Mouse (Mus musculus) limb, embryonic 14.5 days (tissue): ENCODE data around the gene Ttll2. TPM values are rescaled to one million over a fixed set of nuclear protein-coding genes. Genes with fewer than 3 reads are reported as not detected.
"Not testable (repeated sequence)": the region's sequence is repeated elsewhere in the genome, so short reads cannot be mapped to it uniquely, and the experiment has no call there.

Experiments used
- ATAC-seq: fragments of 200-750 bp; cut with Nextera tagmentation; 2 replicates; pipeline ENCODE4 v1.8.0; 2017; ENCODE audit warnings: low read depth, moderate number of reproducible peaks, moderate TSS enrichment; ENCODE audit not compliant: low FRiP score
- DNase-seq: peaks from one replicate; pipeline ENCODE4 v3.0.0-alpha.2; 2015; ENCODE audit warnings: low spot score
- H3K27ac ChIP-seq: fragments of 300-500 bp; sonication (generic); replicated peaks from 2 replicates; pipeline ENCODE4 v1.5.1; 2014; ENCODE audit warnings: low read depth, mild to moderate bottlenecking, low read length, moderate library complexity, mixed read lengths
- H3K27me3 ChIP-seq: fragments of 300-500 bp; sonication (generic); 2 replicates; pipeline ENCODE4 v1.6.1; 2014; ENCODE audit warnings: low read length, mixed read lengths; ENCODE audit not compliant: control insufficient read depth, insufficient read depth
- H3K36me3 ChIP-seq: fragments of 300-500 bp; sonication (generic); 2 replicates; pipeline ENCODE4 v1.6.1; 2014; ENCODE audit warnings: mild to moderate bottlenecking, low read length, moderate library complexity, mixed read lengths; ENCODE audit not compliant: control insufficient read depth, insufficient read depth
- H3K4me1 ChIP-seq: fragments of 300-500 bp; sonication (generic); 2 replicates; pipeline ENCODE4 v1.6.1; 2014; ENCODE audit warnings: antibody characterized with exemption, low read length, mixed read lengths; ENCODE audit not compliant: control insufficient read depth, insufficient read depth
- H3K4me2 ChIP-seq: fragments of 300-500 bp; sonication (generic); replicated peaks from 2 replicates; pipeline ENCODE4 v1.6.1; 2014; ENCODE audit warnings: low read depth, mild to moderate bottlenecking, low read length, moderate library complexity; ENCODE audit not compliant: severe bottlenecking
- H3K4me3 ChIP-seq: fragments of 300-500 bp; sonication (generic); replicated peaks from 2 replicates; pipeline ENCODE4 v1.5.1; 2014; ENCODE audit warnings: low read length
- H3K9ac ChIP-seq: fragments of 300-500 bp; sonication (generic); 2 replicates; pipeline ENCODE4 v1.6.1; 2014; ENCODE audit warnings: mild to moderate bottlenecking, low read depth, low read length, moderate library complexity; ENCODE audit not compliant: severe bottlenecking
- H3K9me3 ChIP-seq: fragments of 300-500 bp; sonication (generic); 2 replicates; pipeline ENCODE4 v1.6.1; 2016; ENCODE audit warnings: low read length; ENCODE audit not compliant: control insufficient read depth
- WGBS: fragments of 180-500 bp; shearing (Covaris S2); extraction: QIAGEN DNeasy Blood & Tissue Kit; methylation state at CpG from one replicate; pipeline ENCODE4 v1.1.7; 2014; 5-methylcytosine and 5-hydroxymethylcytosine counted together
- polyA plus RNA-seq, 2 experiments: library from polyadenylated mRNA; depleted of rRNA in 1 of 2; stranded (reverse) in 1 of 2; unstranded in 1 of 2; fragments of >200 nt; fragmentation: Nextera tagmentation in 1 of 2; extraction: Ambion mirVana in 1 of 2; gene quantifications; 2 replicates each; pipeline versions ENCODE4 v1.2.1 to v1.2.3; 2012 to 2014

Ttll2 gene
- not detected in 2 replicates for polyA plus RNA-seq (2012; rRNA removed)
- polyA plus RNA-seq (2014; fragmentation: Nextera tagmentation; extraction: Ambion mirVana), result not detected in 2 replicates

DNA sequence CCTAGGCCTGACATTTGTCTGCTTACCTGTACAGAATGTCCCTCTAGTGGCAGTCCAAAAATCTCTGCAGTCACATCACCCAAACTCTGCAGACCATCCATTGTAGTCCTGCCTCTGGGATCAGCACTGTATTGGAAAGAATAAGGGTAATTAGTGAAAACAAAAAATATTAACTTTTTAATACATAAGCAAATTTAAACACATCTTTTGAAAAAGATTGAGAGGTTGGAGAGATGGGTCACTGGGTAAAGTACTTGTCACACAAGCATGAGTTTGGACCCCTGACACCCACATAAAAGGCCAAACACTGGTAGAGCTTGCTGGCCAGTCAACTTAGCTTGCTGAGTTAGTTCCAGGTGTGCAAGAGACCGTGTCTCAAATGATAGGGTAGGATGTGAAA lies at the start of gene Ttll2:
Ttll2 (minus strand) TSS at position 101 of the 400 bp plus-strand sequence.
- H3K36me3 ChIP-seq, H3K27ac ChIP-seq, DNase-seq, H3K9ac ChIP-seq, H3K27me3 ChIP-seq, H3K4me2 ChIP-seq, H3K9me3 ChIP-seq, ATAC-seq, H3K4me3 ChIP-seq, H3K4me1 ChIP-seq: not testable (repeated sequence)
- WGBS, result 71% methylated on average over 1 of the region's 1 CpGs

DNA sequence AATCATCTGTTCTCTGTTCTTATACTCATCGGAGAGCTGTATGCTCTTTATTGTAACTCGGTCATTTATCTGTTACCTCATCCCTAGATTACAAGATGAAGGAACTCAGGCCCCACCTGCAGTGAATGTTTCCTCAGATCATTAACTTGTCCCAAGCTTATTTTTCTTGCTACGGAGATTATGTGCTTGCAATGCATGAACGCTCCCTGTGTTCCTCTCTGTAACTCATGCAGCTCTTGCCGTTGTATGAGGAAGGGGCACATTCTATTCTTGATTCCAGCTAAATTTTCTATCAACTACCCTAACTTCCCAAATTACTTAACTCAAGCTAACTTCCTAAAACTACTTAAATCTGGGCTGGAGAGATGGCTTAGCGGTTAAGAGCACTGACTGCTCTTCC lies 47.3 kb upstream of the Ttll2 start:
- H3K9ac ChIP-seq, DNase-seq, H3K27ac ChIP-seq, H3K4me3 ChIP-seq, H3K27me3 ChIP-seq, H3K4me2 ChIP-seq, H3K36me3 ChIP-seq, H3K4me1 ChIP-seq, ATAC-seq, H3K9me3 ChIP-seq: not testable (repeated sequence)
- WGBS, result 88% methylated on average over 6 of the region's 6 CpGs

DNA sequence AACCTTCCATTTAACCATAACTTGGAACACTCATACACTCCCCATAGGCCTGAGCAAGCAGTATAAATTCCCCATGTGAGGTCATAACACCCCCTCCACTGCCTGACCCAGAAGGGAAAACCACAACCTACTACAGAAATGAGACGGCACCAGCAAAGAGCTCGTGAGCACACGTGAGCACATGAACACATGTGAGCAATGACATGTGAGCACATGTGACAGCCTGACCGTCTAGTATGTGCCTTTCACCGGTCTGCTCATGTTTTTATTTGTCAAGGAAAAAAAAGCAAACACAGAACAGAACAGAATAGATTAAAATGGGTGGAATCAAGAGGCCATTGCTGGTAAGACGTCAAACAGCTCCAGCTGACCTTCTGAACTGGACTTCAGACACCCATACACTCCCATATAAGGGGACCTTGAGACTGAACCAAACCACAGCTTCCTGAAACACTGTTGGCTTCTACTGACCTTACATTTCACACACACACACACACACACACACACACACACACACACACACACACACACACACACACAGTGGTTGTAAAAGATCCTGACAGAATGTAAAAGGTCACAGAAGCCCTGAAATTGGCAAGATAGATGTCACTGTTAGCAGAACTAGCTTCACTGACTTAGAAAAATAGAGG lies 45.8 kb upstream of the Ttll2 start:
- H3K4me2 ChIP-seq, ATAC-seq, H3K9ac ChIP-seq, H3K9me3 ChIP-seq, H3K27ac ChIP-seq, H3K27me3 ChIP-seq, H3K4me1 ChIP-seq, H3K36me3 ChIP-seq, DNase-seq, H3K4me3 ChIP-seq: not testable (repeated sequence)
- 82% methylated on average over 6 of the region's 6 CpGs for WGBS

DNA sequence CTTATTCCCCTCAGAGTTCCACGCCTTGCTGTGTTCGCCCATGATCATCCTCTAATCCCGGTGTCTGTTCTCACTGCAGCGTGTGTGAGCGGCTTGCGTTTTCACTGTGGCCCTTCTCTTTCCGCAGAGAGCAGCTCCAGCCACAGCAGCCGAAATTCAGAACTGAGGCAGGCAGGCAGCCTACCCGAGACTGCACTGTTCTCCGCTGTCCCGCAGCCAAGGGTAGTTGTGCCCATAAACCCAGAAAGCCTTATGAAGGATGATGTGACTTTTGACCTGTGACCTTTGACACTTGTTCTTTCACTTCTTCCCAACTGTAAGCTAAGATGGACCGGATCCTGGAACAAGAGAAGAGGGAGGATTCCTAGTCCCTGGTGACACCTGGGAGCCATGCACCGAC lies 44.6 kb upstream of the Ttll2 start:
- H3K27ac ChIP-seq, H3K27me3 ChIP-seq, H3K9me3 ChIP-seq, DNase-seq, H3K36me3 ChIP-seq, H3K4me3 ChIP-seq, H3K9ac ChIP-seq, ATAC-seq, H3K4me1 ChIP-seq, H3K4me2 ChIP-seq: not testable (repeated sequence)
- WGBS, result 75% methylated on average over 10 of the region's 13 CpGs

DNA sequence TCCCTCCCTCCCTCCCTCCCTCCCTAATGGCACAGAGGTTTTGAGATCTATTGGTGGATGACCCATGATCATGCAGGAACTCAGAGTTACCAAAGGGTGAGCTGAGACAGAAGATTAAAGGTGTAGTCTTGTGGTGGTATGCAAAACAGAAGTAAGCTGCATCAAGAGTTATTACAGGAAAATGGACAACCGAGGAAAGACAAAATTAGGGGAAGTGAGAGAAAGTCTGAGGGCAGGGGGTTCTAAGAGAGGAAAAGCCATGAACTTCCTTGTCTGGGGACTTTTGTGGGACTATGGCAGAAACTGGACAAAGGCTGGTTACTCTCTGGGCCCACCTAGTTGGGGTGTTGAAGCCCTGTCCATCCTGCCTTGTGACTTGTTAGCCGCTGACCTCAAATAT lies 43.8 kb upstream of the Ttll2 start:
- H3K36me3 ChIP-seq, H3K27ac ChIP-seq, H3K9me3 ChIP-seq, H3K4me2 ChIP-seq, H3K9ac ChIP-seq, H3K4me1 ChIP-seq, H3K27me3 ChIP-seq, H3K4me3 ChIP-seq, ATAC-seq, DNase-seq: not testable (repeated sequence)
- WGBS, result no CpG with 5 or more reads among the region's 2 CpGs

GRCm38 (mm10) chr17:7395671-7396070 lies 43.2 kb upstream of the Ttll2 start:
- H3K27ac ChIP-seq, H3K27me3 ChIP-seq, H3K36me3 ChIP-seq, H3K4me2 ChIP-seq, DNase-seq, H3K4me3 ChIP-seq, ATAC-seq, H3K4me1 ChIP-seq, H3K9ac ChIP-seq, H3K9me3 ChIP-seq: not testable (repeated sequence)
- 92% methylated on average over 7 of the region's 8 CpGs for WGBS

DNA sequence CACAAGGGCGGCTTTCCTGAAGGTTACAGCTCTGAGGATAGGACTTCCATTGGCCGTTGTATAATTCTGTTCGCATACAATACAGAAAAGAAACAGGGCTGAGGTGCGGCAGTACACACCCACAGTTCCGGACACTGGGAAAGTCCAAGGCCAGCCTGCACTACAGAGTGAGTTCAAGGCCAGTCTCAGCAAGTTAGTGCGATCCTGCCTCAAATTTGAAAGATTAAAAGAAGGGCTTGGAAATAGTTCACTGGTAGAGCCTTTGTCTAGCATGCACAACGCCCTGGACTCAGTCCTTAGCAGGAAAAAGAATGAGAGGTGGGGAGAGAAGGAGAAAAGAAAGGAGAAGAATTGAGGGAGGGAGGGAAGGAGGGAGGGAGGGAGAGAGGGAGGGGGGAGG lies 42.6 kb upstream of the Ttll2 start:
- DNase-seq, ATAC-seq, H3K9me3 ChIP-seq, H3K27me3 ChIP-seq, H3K4me3 ChIP-seq, H3K4me1 ChIP-seq, H3K9ac ChIP-seq, H3K27ac ChIP-seq, H3K36me3 ChIP-seq, H3K4me2 ChIP-seq: not testable (repeated sequence)
- 88% methylated on average over 7 of the region's 7 CpGs for WGBS

DNA sequence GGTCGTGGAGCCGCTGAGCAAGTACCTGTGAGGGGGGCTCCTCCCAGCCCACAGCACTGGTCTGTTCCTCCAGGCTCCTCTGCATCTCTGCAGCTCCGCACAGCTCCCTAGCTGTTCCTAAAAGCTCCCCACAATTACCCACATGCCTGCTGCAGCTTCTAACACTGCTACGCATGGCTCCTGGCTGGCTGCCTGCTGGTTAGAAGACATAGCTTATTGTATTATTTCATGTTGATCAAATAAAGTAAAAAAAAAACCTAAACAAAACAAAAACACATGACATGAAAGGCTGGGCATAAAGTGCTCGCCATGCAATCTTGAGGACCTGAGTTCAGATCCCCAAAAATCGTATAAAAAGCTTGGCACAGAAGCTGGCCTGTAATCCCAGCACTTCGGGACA lies 37.4 kb upstream of the Ttll2 start:
- not testable (repeated sequence) for H3K4me3 ChIP-seq, H3K27me3 ChIP-seq, H3K27ac ChIP-seq, H3K9ac ChIP-seq, H3K4me1 ChIP-seq, DNase-seq, ATAC-seq, H3K36me3 ChIP-seq, H3K9me3 ChIP-seq, H3K4me2 ChIP-seq
- WGBS, result 58% methylated on average over 7 of the region's 7 CpGs
